Mouse (Mus musculus): ENCODE measurements at regions not wholly inside any gene's neighbourhood (a gene's known extent, or its start where the extent isn't known, plus 50 kb on each side); places are given as distances from the start of the nearest gene placed in this dataset.

DNA sequence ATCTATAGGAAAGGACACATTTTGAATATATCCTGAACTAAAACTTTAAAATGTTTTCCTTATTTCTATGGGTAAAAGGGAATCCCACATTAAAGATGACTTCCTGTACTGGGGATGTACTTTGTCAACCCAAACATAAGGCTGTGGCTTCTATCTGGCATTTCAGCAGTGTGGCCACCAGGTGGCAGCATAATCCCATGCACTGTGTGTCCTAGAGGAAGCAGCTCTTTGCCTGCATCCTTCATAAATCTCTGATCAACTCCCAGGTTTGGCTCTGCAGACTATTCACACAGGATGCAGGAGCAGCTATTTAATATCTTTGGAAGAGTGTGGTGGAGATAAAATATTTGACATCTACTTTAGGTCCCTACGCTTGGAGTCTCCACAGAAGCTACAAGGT is 59.1 kb downstream of the Bmp15 start:
- Histone ChIP-seq H3K36me3 (ENCODE audit: control insufficient read depth, insufficient read depth, low read length) (no peaks in the 10 kb centered on the region), H3K4me3 (ENCODE audit: control insufficient read depth, low read depth, low read length) (no peak overlapping the region), H3K27me3 (ENCODE audit: control insufficient read depth, insufficient read depth, low read length) (no peaks in the 10 kb centered on the region), H3K4me1 (ENCODE audit: control insufficient read depth, insufficient read depth, low read length) (no peaks in the 10 kb centered on the region), H3K27ac (ENCODE audit: control insufficient read depth, insufficient read depth, low read depth, low read length) (no peak overlapping the region)
- TF ChIP-seq CTCF (IDR thresholded peaks at IDR 0.05; ENCODE audit: control insufficient read depth, insufficient read depth, insufficient replicate concordance, low read depth, low read length) (peak; percentile 61; the same call in 1 of the 2 replicates), POLR2A (IDR thresholded peaks at IDR 0.05; ENCODE audit: control insufficient read depth, low read depth, low read length) (no peak)

DNA sequence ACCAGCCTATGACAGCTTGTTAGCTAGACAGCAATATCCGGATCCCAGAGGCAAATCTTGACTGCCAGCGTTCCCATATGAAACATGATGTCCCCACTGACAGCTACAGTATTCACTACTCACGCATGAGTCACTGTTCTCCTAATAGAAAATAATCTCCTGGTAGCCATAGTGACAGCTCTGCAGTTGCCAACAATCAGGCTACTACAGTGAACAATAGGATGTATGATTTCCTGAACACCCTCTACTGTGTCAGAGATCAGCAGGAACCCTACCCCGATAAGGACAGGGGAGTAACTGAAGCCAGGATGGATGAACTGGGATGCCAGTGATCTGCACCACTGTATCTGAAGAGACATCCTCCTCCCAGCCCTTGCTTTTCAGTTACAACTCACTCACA is 62.0 kb downstream of the Bmp15 start:
- TF ChIP-seq CTCF (IDR thresholded peaks at IDR 0.05; ENCODE audit: control insufficient read depth, insufficient read depth, insufficient replicate concordance, low read depth, low read length) (no peak), POLR2A (IDR thresholded peaks at IDR 0.05; ENCODE audit: control insufficient read depth, low read depth, low read length) (no peak)
- H3K36me3 ChIP-seq (ENCODE audit: control insufficient read depth, insufficient read depth, low read length): no peaks in the 10 kb centered on the region
- no peaks in the 10 kb centered on the region for H3K27me3 ChIP-seq (ENCODE audit: control insufficient read depth, insufficient read depth, low read length)
- no peak overlapping the region for H3K4me3 ChIP-seq (ENCODE audit: control insufficient read depth, low read depth, low read length)
- H3K4me1 ChIP-seq (ENCODE audit: control insufficient read depth, insufficient read depth, low read length): no peaks in the 10 kb centered on the region
- H3K27ac ChIP-seq (ENCODE audit: control insufficient read depth, insufficient read depth, low read depth, low read length): no peak overlapping the region

DNA sequence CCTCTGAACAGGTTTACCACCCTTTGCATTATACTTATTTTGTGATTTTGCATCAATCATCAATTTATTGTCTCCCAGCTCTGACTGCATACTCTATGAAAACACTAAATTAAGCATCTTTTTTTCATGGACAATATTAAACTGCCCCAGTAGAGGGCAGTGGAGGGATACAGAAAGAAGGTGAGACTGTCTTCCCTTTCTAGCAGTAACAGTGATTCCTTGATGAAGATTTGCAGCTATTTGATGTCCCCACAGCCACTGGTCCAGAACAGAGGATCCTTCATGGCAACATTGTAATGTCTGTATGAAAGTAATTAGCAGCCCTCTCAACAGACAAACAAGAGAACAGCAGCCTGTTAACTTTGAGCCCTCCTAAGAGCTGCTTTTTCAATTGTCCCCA is 66.5 kb downstream of the Bmp15 start:
- no peaks in the 10 kb centered on the region for H3K36me3 ChIP-seq (ENCODE audit: control insufficient read depth, insufficient read depth, low read length)
- TF ChIP-seq POLR2A (IDR thresholded peaks at IDR 0.05; ENCODE audit: control insufficient read depth, low read depth, low read length) (no peak), CTCF (IDR thresholded peaks at IDR 0.05; ENCODE audit: control insufficient read depth, insufficient read depth, insufficient replicate concordance, low read depth, low read length) (no peak)
- no peaks in the 10 kb centered on the region for H3K27me3 ChIP-seq (ENCODE audit: control insufficient read depth, insufficient read depth, low read length)
- H3K27ac ChIP-seq (ENCODE audit: control insufficient read depth, insufficient read depth, low read depth, low read length): no peak overlapping the region
- H3K4me3 ChIP-seq (ENCODE audit: control insufficient read depth, low read depth, low read length): no peak overlapping the region
- H3K4me1 ChIP-seq (ENCODE audit: control insufficient read depth, insufficient read depth, low read length): no peaks in the 10 kb centered on the region

DNA sequence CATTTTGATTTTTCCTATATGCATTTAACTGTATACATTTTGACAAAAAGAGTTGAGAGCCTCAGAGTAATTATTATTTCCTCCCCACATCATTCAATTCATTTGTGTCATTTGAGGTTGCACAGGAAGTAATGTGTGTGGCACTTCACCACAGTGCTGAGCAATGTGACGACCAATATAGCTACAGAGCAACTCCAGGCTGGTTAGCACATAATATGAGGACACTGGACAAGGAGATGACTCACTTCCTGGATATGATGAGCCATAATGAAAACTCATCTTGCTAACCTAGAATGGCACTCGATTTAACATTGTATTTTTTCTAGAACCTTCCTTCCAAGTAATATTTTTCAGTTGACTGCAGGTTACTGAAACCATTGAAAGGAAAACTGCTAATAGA is 67.6 kb downstream of the Bmp15 start:
- TF ChIP-seq CTCF (IDR thresholded peaks at IDR 0.05; ENCODE audit: control insufficient read depth, insufficient read depth, insufficient replicate concordance, low read depth, low read length) (no peak), POLR2A (IDR thresholded peaks at IDR 0.05; ENCODE audit: control insufficient read depth, low read depth, low read length) (no peak)
- no peaks in the 10 kb centered on the region for H3K36me3 ChIP-seq (ENCODE audit: control insufficient read depth, insufficient read depth, low read length)
- H3K27ac ChIP-seq (ENCODE audit: control insufficient read depth, insufficient read depth, low read depth, low read length): no peak overlapping the region
- no peaks in the 10 kb centered on the region for H3K4me1 ChIP-seq (ENCODE audit: control insufficient read depth, insufficient read depth, low read length)
- no peaks in the 10 kb centered on the region for H3K27me3 ChIP-seq (ENCODE audit: control insufficient read depth, insufficient read depth, low read length)
- H3K4me3 ChIP-seq (ENCODE audit: control insufficient read depth, low read depth, low read length): no peak overlapping the region

All from testis, adult 2 months (tissue).